Mouse (Mus musculus) thymus, postnatal 10 days (tissue): ENCODE results near the gene Gpr135.
"Not testable (repeated sequence)": the region's sequence is repeated elsewhere in the genome, so short reads cannot be mapped to it uniquely, and the experiment has no call there.

Experiments
- DNase-seq, 2 experiments: peaks; one replicate each; pipeline ENCODE4 v3.0.0; 2021; ENCODE audit warnings: low spot score in 2 of 2

Gene Gpr135

DNA sequence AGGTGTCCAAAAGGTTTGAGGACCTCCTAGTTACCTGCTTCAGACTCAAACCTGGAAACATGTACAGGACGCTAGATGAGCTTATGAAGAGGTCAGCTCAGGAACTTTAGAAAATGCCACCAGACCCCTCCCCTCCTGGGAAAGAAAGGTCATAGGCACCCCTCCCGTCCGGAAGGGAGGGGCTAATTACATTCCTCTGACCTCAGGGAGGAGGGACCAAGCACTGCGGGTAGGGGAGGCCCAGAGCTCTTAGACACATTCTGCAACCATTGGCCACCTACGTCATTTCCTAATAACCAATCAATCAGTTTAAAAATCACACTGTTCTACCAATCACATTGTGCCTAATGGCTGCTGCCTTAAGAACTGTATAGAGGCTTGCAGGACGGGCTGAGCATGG is 18.4 kb downstream of the Gpr135 start:
- no peak for DNase-seq

DNA sequence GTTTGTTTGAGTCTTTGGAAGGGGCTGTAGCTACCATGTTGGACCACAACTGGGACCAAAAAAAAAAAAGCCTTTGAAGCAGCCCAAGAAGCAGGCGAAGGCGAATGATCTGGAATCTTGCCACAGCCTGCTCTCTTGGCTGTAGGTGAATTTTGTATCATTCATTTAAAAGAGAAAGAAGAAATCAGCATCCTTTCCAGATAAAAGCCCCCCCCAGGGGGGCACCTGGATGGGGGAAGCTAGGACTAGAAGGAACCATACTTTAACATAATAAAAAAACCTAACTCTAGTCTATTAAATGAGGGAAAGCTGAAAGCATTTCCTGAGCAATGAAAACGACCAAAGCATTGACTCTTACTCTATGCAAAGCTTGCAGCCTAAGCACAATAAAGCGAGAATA is 20.1 kb downstream of the Gpr135 start:
- no peak for DNase-seq

- DNase-seq: not testable (repeated sequence)
These were observed 20.8 kb downstream of the Gpr135 start for GRCm38 (mm10) chr12:72050156-72050555.

- DNase-seq: no peak
These were observed 23.4 kb downstream of the Gpr135 start for GRCm38 (mm10) chr12:72047513-72047912.

DNA sequence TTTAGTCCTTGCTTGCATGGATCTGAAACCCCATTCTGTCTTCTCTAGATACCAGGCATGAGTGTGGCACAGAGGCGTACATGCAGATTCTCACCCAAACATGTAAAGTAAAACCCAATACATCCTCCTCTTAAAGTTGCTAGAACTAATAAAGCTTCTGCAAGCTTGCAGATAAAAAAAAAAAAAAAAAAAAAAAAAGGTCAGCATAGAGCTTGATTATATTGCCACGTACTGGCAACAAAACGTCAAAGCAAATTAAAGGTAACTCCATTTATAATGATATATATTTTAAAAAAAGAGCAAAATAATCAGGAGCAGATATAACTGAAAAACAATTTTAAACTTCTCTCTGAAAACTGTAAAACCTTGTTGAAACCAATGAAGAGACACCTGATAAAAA is 29.7 kb downstream of the Gpr135 start:
- no peak for DNase-seq

- no peak for DNase-seq
These were observed 31.4 kb downstream of the Gpr135 start for GRCm38 (mm10) chr12:72039501-72039900.

- DNase-seq: no peak
These were observed 32.1 kb downstream of the Gpr135 start for GRCm38 (mm10) chr12:72038866-72039265.

GRCm38 (mm10) chr12:72037049-72037448 is 33.9 kb downstream of the Gpr135 start:
- DNase-seq: no peak

DNA sequence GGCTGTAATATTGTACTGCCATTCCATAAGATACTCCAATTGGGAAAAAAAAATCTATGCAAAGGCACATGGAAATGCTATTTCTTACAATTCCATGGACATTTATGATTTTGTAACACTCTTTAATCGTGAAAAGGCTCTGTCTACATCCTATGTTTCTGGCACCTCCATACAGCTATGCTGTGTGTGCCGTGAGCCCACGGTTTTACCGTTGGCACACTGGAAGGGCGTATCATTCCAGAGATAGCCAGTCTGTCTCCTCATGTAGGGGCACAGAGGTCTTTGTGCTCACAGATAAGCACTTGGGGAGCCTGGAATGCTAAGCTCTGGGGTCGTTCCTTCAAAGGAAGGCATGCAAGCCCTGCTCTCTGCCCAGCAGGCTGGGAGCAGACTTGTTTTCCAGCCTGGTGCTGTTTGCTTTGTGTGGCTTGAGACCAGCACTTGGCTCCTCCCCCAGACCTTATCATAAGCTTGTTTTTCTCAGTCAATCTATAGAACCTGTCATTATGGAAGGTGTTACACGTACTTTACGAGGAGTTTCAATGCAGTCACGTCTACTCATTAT is 34.7 kb downstream of the Gpr135 start:
- no peak for DNase-seq

- DNase-seq: no peak
These were observed 39.1 kb downstream of the Gpr135 start for GRCm38 (mm10) chr12:72031794-72032193.

GRCm38 (mm10) chr12:72031171-72031570 is 39.8 kb downstream of the Gpr135 start:
- DNase-seq: no peak

- no peak for DNase-seq
These were observed 45.6 kb downstream of the Gpr135 start for GRCm38 (mm10) chr12:72025275-72025795.

DNA sequence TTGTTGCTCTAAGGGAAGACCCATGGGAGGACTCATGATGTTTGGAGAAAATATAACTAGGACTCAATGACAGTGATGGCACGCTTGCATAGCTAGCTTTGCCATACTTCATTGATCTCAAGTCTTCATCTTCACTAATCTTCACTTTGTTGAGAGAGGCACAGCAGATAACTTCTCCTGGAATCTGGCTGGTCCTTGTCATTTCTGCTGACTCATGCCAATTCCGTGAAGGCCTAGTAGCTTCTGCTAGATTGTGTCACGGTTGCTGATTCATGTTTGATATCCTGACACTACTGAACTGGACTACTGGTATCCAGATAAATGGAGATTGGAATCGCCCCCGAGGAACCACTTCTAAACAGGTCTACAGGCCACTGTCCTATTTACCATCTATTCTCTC is 47.4 kb downstream of the Gpr135 start:
- no peak for DNase-seq

DNA sequence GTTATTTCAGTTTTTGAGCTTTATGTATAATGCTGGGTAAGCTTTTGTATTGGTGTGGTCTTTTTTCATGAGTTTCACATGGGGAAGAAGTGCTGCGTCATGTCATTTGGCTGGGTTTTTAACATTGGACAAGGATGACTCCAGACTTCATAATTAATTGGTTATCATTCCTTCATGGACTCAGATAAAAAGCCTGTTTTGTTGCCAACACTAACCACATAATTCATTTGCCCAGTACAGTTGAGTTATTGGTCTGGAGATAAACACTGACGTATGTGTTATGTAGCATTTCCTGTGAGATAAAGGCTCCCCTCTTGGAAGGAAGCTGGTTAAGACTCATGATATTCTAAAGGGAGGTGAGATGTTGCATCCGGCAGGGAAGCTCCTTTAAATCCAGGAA is 48.1 kb downstream of the Gpr135 start:
- DNase-seq: no peak

- no peak for DNase-seq
These were observed 49.4 kb downstream of the Gpr135 start for GRCm38 (mm10) chr12:72021543-72021942.

- DNase-seq: no peak
These were observed 50.6 kb downstream of the Gpr135 start for GRCm38 (mm10) chr12:72020285-72020684.
